Mouse (Mus musculus): ENCODE data around the gene Kcnk7.

DNA sequence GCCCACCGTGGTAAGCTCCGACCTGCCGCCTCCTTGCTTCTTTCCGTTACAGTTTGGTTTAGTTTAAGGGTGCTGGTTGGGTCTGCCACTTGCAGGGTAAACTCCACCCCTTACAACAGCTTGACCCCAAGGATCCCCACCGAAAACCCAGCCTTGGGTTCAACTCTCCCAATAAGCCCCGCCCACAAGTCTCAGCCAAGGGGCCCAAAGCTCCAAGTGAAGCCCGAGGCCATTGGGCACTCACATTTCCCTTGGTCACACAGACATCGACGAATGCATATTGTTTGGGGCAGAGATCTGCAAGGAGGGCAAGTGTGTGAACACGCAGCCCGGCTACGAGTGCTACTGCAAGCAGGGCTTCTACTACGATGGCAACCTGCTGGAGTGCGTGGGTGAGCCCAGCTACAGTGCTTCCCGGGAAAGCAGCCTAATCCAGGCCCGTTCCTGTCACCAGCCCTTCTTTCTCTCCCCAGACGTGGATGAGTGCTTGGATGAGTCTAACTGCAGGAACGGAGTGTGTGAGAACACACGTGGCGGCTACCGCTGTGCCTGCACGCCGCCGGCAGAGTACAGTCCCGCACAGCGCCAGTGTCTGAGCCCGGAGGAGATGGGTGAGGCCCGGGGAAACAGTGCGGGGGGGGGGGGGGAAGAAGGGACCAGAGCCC lies 52.3 kb downstream of the Kcnk7 start:
- TF ChIP-seq GATA1 (IDR thresholded peaks at IDR 0.05; ENCODE audit: borderline replicate concordance, low read length) (no peak), FLI1 (IDR thresholded peaks at IDR 0.05; ENCODE audit: low read length) (no peak)
